Mouse (Mus musculus) hindbrain, embryonic 11.5 days (tissue): ENCODE results near the gene Sap30bp. TPM values are rescaled to one million over a fixed set of nuclear protein-coding genes. Genes with fewer than 3 reads are reported as not detected.

Experiments
- ATAC-seq: fragments of 200-750 bp; cut with Nextera tagmentation; 2 replicates; pipeline ENCODE4 v1.8.0; 2017; ENCODE audit warnings: mild to moderate bottlenecking, moderate TSS enrichment, moderate library complexity; ENCODE audit not compliant: low FRiP score
- DNase-seq: peaks from one replicate; pipeline ENCODE4 v3.0.0-alpha.2; 2015; ENCODE audit warnings: low spot score
- H3K27ac ChIP-seq: fragments of 300-500 bp; sonication (generic); 2 replicates; pipeline ENCODE4 v1.5.1; 2014; ENCODE audit warnings: mild to moderate bottlenecking, low read depth, low read length
- H3K27me3 ChIP-seq: fragments of 300-500 bp; sonication (generic); 2 replicates; pipeline ENCODE4 v1.6.1; 2014; ENCODE audit warnings: mild to moderate bottlenecking, low read length, moderate library complexity, mixed read lengths; ENCODE audit not compliant: control insufficient read depth, insufficient read depth
- H3K36me3 ChIP-seq: fragments of 300-500 bp; sonication (generic); 2 replicates; pipeline ENCODE4 v1.6.1; 2014; ENCODE audit warnings: mild to moderate bottlenecking, low read length, moderate library complexity, mixed read lengths; ENCODE audit not compliant: control insufficient read depth, insufficient read depth
- H3K4me1 ChIP-seq: fragments of 300-500 bp; sonication (generic); replicated peaks from 2 replicates; pipeline ENCODE4 v1.6.1; 2014; ENCODE audit warnings: low read length, mixed read lengths; ENCODE audit not compliant: control insufficient read depth, insufficient read depth
- H3K4me2 ChIP-seq: fragments of 300-500 bp; sonication (generic); replicated peaks from 2 replicates; pipeline ENCODE4 v1.6.1; 2014; ENCODE audit warnings: mild to moderate bottlenecking, low read depth, low read length
- H3K4me3 ChIP-seq: fragments of 300-500 bp; sonication (generic); 2 replicates; pipeline ENCODE4 v1.5.1; 2014; ENCODE audit warnings: low read depth, low read length
- H3K9ac ChIP-seq: fragments of 300-500 bp; sonication (generic); 2 replicates; pipeline ENCODE4 v1.6.1; 2014; ENCODE audit warnings: low read depth, low read length
- H3K9me3 ChIP-seq: fragments of 300-500 bp; sonication (generic); 2 replicates; pipeline ENCODE4 v1.6.1; 2016; ENCODE audit warnings: low read length; ENCODE audit not compliant: control insufficient read depth
- WGBS: fragments of 180-500 bp; shearing (Covaris S2); extraction: QIAGEN DNeasy Blood & Tissue Kit; methylation state at CpG from one replicate; pipeline ENCODE4 v1.1.7; 2014; 5-methylcytosine and 5-hydroxymethylcytosine counted together
- polyA plus RNA-seq: library from polyadenylated mRNA; unstranded; fragments of >200 nt; fragmentation: Nextera tagmentation; extraction: Ambion mirVana; gene quantifications from 2 replicates; pipeline ENCODE4 v1.2.1, GENCODE M21; 2014

Sap30bp gene
- polyA plus RNA-seq, 1 experiment from 2014 or later, result 57.1 TPM

GRCm38 (mm10) chr11:115975544-115975943, 42.5 kb downstream of the Sap30bp start:
- ATAC-seq (no peak), DNase-seq (no peak)
- H3K27me3 ChIP-seq, result peaks cover 35% of the 10 kb centered on the region
- peaks cover 6% of the 10 kb centered on the region for H3K4me1 ChIP-seq
- no peak overlapping the region for H3K4me2 ChIP-seq
- no peak overlapping the region for H3K9ac ChIP-seq
- no peak overlapping the region for H3K4me3 ChIP-seq
- no peaks in the 10 kb centered on the region for H3K9me3 ChIP-seq
- WGBS, result 33% methylated on average over 12 of the region's 12 CpGs
- no peaks in the 10 kb centered on the region for H3K36me3 ChIP-seq
- no peak overlapping the region for H3K27ac ChIP-seq

DNA sequence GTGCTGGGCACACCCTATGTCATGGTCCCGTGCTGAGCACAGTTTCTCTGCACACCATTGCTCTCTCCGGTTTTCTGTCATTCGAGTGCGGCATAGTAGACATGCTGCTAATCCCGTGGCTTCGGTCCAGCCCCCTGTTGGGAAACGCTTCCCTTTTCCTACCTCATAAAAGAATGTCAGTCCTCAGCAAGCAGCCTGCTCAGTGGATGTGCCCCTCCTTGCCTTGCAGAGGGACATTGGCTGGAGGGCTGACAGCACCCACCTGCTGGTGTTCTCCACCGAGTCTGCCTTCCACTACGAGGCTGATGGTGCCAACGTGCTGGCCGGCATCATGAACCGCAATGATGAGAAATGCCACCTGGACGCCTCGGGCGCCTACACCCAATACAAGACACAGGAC, 49.4 kb downstream of the Sap30bp start:
- no peak overlapping the region for H3K4me3 ChIP-seq
- peaks cover 3% of the 10 kb centered on the region; the same call in 1 of the 2 replicates for H3K27me3 ChIP-seq
- no peak for DNase-seq
- WGBS, result 90% methylated on average over 15 of the region's 15 CpGs
- no peak overlapping the region for H3K27ac ChIP-seq
- H3K9me3 ChIP-seq, result no peaks in the 10 kb centered on the region
- no peaks in the 10 kb centered on the region for H3K4me1 ChIP-seq
- no peaks in the 10 kb centered on the region for H3K36me3 ChIP-seq
- no peak overlapping the region for H3K4me2 ChIP-seq
- no peak overlapping the region for H3K9ac ChIP-seq
- ATAC-seq, result no peak

DNA sequence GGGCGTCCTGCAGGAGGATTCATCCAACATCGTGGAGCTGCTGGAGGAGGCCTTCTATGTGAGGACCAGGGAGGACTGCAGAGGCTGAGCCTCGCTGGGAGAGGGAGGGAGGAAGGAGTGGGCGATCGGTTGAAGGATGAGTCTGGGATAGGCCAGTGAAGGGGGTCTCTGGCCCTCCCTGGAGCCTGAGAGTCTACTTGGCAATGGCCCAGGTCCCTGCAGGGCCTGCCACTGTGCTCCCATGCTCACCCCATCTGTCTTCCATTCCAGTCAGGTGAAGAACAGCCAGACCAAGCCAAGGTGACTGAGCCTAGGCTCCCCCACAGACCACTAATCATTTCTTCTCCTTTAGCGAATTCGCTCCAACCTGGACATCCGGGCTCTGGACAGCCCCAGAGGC, 50.2 kb downstream of the Sap30bp start:
- Histone ChIP-seq H3K27ac (no peak overlapping the region), H3K4me3 (no peak overlapping the region), H3K36me3 (no peaks in the 10 kb centered on the region), H3K9ac (no peak overlapping the region), H3K9me3 (no peaks in the 10 kb centered on the region), H3K27me3 (peaks cover 2% of the 10 kb centered on the region; the same call in 1 of the 2 replicates), H3K4me1 (no peaks in the 10 kb centered on the region), H3K4me2 (no peak overlapping the region)
- DNase-seq (no peak), ATAC-seq (no peak)
- 91% methylated on average over 7 of the region's 8 CpGs for WGBS

- Histone ChIP-seq H3K36me3 (no peaks in the 10 kb centered on the region), H3K9me3 (no peaks in the 10 kb centered on the region), H3K4me2 (peak overlapping the region; percentile 6; the same call in 1 of the 2 replicates), H3K27me3 (no peaks in the 10 kb centered on the region), H3K9ac (no peak overlapping the region), H3K4me3 (no peak overlapping the region; the same call in 1 of the 2 replicates), H3K4me1 (no peaks in the 10 kb centered on the region), H3K27ac (no peak overlapping the region)
- 40% methylated on average over 15 of the region's 15 CpGs for WGBS
- ATAC-seq (no peak), DNase-seq (no peak)
Measured at GRCm38 (mm10) chr11:115989686-115990085, 56.6 kb downstream of the Sap30bp start.

- WGBS, result 62% methylated on average over 4 of the region's 4 CpGs
- H3K4me3 ChIP-seq, result no peak overlapping the region
- no peaks in the 10 kb centered on the region for H3K9me3 ChIP-seq
- H3K27me3 ChIP-seq, result no peaks in the 10 kb centered on the region
- no peak overlapping the region for H3K27ac ChIP-seq
- ATAC-seq (no peak), DNase-seq (no peak)
- no peaks in the 10 kb centered on the region for H3K4me1 ChIP-seq
- H3K4me2 ChIP-seq, result no peak overlapping the region
- H3K9ac ChIP-seq, result no peak overlapping the region
- no peaks in the 10 kb centered on the region for H3K36me3 ChIP-seq
Measured at GRCm38 (mm10) chr11:115992098-115992497, 59.0 kb downstream of the Sap30bp start.

DNA sequence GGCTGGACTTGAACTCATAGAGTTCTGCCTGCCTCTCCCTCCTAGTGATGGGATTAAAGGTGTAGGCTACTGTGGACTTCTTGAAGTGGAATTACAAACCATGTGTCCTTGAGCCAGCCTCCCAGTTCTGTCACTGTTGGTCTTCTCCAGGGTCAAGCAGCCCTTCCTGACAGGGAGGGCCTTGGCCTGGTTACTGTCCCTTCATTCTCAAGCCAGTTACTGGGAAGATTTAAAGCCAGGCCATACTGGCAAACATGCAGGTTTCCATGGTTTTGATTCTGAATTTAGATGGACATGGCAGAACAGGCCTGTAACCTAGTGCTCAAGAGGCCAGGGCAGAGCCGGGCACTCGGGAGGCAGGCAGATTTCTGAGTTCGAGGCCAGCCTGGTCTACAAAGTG, 62.2 kb downstream of the Sap30bp start:
- no peaks in the 10 kb centered on the region for H3K36me3 ChIP-seq
- ATAC-seq (no peak), DNase-seq (no peak)
- no peaks in the 10 kb centered on the region for H3K4me1 ChIP-seq
- H3K9me3 ChIP-seq, result no peaks in the 10 kb centered on the region
- peaks cover 2% of the 10 kb centered on the region; the same call in 1 of the 2 replicates for H3K27me3 ChIP-seq
- no peak overlapping the region for H3K4me3 ChIP-seq
- H3K27ac ChIP-seq, result no peak overlapping the region
- 88% methylated on average over 3 of the region's 3 CpGs for WGBS
- H3K9ac ChIP-seq, result no peak overlapping the region
- no peak overlapping the region for H3K4me2 ChIP-seq

DNA sequence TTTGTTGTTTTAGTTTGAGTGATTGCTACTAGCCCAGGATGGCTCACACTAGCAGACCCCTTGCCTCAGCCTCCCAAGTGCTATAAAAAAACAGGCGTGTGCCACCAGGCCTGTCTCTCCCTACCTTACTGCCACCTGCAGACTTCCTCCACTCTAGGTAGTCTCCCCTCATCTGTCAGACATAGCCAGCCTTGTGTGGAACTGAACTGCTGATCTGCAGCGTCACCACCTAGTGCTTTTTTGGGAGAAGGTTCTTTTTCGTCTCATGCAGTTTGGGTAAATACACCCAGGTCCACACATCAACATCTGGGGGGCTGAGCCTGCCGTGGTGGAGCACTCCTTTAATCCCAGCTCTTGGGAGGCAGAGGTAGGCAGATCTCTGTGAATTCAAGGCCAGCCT, 64.0 kb downstream of the Sap30bp start:
- DNase-seq (no peak), ATAC-seq (no peak)
- Histone ChIP-seq H3K27ac (no peak overlapping the region), H3K9me3 (no peaks in the 10 kb centered on the region), H3K4me3 (no peak overlapping the region), H3K4me2 (no peak overlapping the region), H3K9ac (no peak overlapping the region), H3K36me3 (no peaks in the 10 kb centered on the region), H3K4me1 (no peaks in the 10 kb centered on the region), H3K27me3 (peaks cover 2% of the 10 kb centered on the region; the same call in 1 of the 2 replicates)
- whole genome bisulfite sequencing, result 81% methylated on average over 4 of the region's 4 CpGs

GRCm38 (mm10) chr11:115997662-115998061, 64.6 kb downstream of the Sap30bp start:
- Histone ChIP-seq H3K9me3 (no peaks in the 10 kb centered on the region), H3K9ac (no peak overlapping the region), H3K27me3 (peaks cover 2% of the 10 kb centered on the region; the same call in 1 of the 2 replicates), H3K4me2 (no peak overlapping the region), H3K27ac (no peak overlapping the region), H3K36me3 (no peaks in the 10 kb centered on the region), H3K4me3 (no peak overlapping the region), H3K4me1 (no peaks in the 10 kb centered on the region)
- no peak for DNase-seq
- ATAC-seq, result no peak
- 70% methylated on average over 5 of the region's 5 CpGs for WGBS

- DNase-seq (no peak), ATAC-seq (no peak)
- Histone ChIP-seq H3K4me1 (no peaks in the 10 kb centered on the region), H3K4me2 (no peak overlapping the region), H3K4me3 (no peak overlapping the region), H3K27me3 (peaks cover 2% of the 10 kb centered on the region; the same call in 1 of the 2 replicates), H3K36me3 (no peaks in the 10 kb centered on the region), H3K27ac (no peak overlapping the region), H3K9me3 (no peaks in the 10 kb centered on the region), H3K9ac (no peak overlapping the region)
- 91% methylated on average over 7 of the region's 7 CpGs for WGBS
Measured at GRCm38 (mm10) chr11:115999027-115999426, 65.9 kb downstream of the Sap30bp start.
